Mouse (Mus musculus) forebrain, embryonic 12.5 days (tissue): ENCODE data around the gene Cep135. TPM values are rescaled to one million over a fixed set of nuclear protein-coding genes. Genes with fewer than 3 reads are reported as not detected.

Source experiments
- ATAC-seq: fragments of 200-750 bp; cut with Nextera tagmentation; 2 replicates; pipeline ENCODE4 v1.8.0; 2017; ENCODE audit warnings: moderate TSS enrichment; ENCODE audit not compliant: low FRiP score
- H3K27ac ChIP-seq: fragments of 300-500 bp; sonication (generic); 2 replicates; pipeline ENCODE4 v1.5.1; 2016; ENCODE audit warnings: mild to moderate bottlenecking
- H3K27me3 ChIP-seq: fragments of 300-500 bp; sonication (generic); 2 replicates; pipeline ENCODE4 v1.6.1; 2016; ENCODE audit warnings: mild to moderate bottlenecking
- H3K36me3 ChIP-seq: fragments of 300-500 bp; sonication (generic); replicated peaks from 2 replicates; pipeline ENCODE4 v1.6.1; 2016; ENCODE audit warnings: mild to moderate bottlenecking
- H3K4me1 ChIP-seq: fragments of 300-500 bp; sonication (generic); 2 replicates; pipeline ENCODE4 v1.6.1; 2016
- H3K4me2 ChIP-seq: fragments of 300-500 bp; sonication (generic); 2 replicates; pipeline ENCODE4 v1.6.1; 2016; ENCODE audit warnings: mild to moderate bottlenecking, moderate library complexity
- H3K4me3 ChIP-seq: fragments of 300-500 bp; sonication (generic); replicated peaks from 2 replicates; pipeline ENCODE4 v1.5.1; 2016; ENCODE audit warnings: mild to moderate bottlenecking
- H3K9ac ChIP-seq: fragments of 300-500 bp; sonication (generic); 2 replicates; pipeline ENCODE4 v1.6.1; 2016; ENCODE audit warnings: mild to moderate bottlenecking
- H3K9me3 ChIP-seq: fragments of 300-500 bp; sonication (generic); 2 replicates; pipeline ENCODE4 v1.6.1; 2016
- WGBS: fragments of 180-500 bp; shearing (Covaris S2); methylation state at CpG from one replicate; pipeline ENCODE4 v1.1.7; 2016; 5-methylcytosine and 5-hydroxymethylcytosine counted together
- polyA plus RNA-seq: library from polyadenylated mRNA; unstranded; fragments of >200 nt; fragmentation: Nextera tagmentation; extraction: Ambion mirVana; gene quantifications from 2 replicates; pipeline ENCODE4 v1.2.1, GENCODE M21; 2016

The Cep135 gene
- polyA plus RNA-seq, 1 experiment from 2014 or later = 10.9 TPM

DNA sequence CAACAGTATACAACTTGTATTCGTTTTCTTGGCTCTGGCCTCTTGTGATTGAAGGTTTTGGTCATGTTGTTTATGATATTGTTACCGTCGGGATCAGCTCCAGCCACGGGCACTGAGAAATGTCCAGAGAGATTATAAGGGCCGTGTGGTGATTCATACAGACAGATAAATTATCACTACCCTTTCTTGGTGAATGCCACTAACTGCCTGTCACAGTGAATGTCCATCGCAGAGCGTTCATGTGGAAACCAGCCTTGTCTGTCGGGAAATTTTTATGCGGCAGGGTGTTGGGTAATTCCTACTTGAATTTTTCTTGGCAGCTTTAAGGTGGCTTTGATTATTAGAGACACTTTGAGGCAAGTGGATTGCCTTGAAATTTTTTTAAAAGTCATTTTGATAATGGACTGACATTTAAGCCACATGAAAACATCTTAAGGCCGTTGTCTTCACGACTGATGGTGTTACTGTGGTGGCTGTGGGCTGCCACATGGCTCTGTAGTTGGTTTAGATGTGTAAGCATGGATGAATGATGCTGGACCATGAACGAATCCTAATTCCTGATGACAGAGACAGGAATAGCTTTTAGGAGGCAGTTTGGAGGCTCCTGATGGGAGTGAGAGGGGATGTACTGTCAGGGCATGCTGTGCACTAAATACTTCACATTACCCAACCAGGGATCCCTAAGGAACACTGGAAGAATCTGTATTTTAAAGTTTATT, 103.4 kb downstream of the Cep135 start:
- Histone ChIP-seq H3K36me3 (peaks cover 9% of the 10 kb centered on the region; the same call in 1 of the 2 replicates), H3K9me3 (0 out of 2 replicates have a peak, but pooled peaks cover 2% of the 10 kb centered on the region), H3K4me1 (0 out of 2 replicates have a peak, but pooled peaks cover 6% of the 10 kb centered on the region), H3K27ac (no peak overlapping the region), H3K27me3 (no peaks in the 10 kb centered on the region), H3K4me3 (no peak overlapping the region), H3K4me2 (no peak overlapping the region), H3K9ac (no peak overlapping the region)
- ATAC-seq = no peak
- WGBS = 88% methylated on average over 12 of the region's 12 CpGs

Other genes starting within 250 kb of the Cep135 start
- not detected in 2 replicates for gene Nmu, start 224.9 kb upstream of the Cep135 start, polyA plus RNA-seq
- gene Gm7271, start 104.7 kb upstream of the Cep135 start, polyA plus RNA-seq = not detected in 2 replicates
- 55.2 and 61.0 TPM in 2 replicates for gene Exoc1, start 59.4 kb upstream of the Cep135 start, polyA plus RNA-seq
- 78.6 and 83.5 TPM in 2 replicates for gene C530008M17Rik, start 67.8 kb downstream of the Cep135 start, polyA plus RNA-seq